Mouse (Mus musculus): Measurements from ENCODE around the gene Ddah1. TPM values are rescaled to one million over a fixed set of nuclear protein-coding genes. Genes with fewer than 3 reads are reported as not detected.

Ddah1 gene
- polyA plus RNA-seq, 1 experiment = 0.55 TPM

DNA sequence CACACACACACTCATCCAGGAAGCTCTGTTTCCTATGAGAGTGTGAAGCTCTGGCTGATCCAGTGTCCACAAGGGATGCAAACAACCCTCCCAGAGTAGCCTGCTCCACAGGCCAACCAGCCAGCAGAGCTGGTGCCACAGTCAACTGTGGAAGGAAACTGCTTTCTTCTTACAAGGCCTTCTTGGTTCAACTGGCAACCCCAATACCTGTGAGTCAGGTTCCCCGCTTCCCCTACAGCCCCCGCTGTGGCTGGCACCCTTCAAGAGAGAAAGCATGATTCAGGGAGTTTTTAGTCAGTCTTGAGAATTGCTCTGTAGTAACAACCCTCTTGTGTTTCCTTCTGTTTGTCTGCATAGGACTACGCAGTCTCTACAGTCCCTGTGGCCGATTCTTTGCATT is 94.3 kb downstream of the Ddah1 start:
- H3K4me1 ChIP-seq (ENCODE audit: control insufficient read depth, insufficient read depth, insufficient read length) = no peaks in the 10 kb centered on the region
- TF ChIP-seq CTCF (IDR thresholded peaks at IDR 0.05; ENCODE audit: extremely low read depth, insufficient read depth, insufficient read length, insufficient replicate concordance) = no peak
- TF ChIP-seq POLR2A (IDR thresholded peaks at IDR 0.05; ENCODE audit: low read depth, low read length) = no peak
- no peak overlapping the region for H3K4me3 ChIP-seq (ENCODE audit: extremely low read depth, insufficient read depth, insufficient read length)
- no peaks in the 10 kb centered on the region for H3K27me3 ChIP-seq (ENCODE audit: control insufficient read depth, insufficient read depth, low read length)
- no peaks in the 10 kb centered on the region for H3K36me3 ChIP-seq (ENCODE audit: control insufficient read depth, insufficient read depth, low read length)
- no peak for DNase-seq (ENCODE audit: low read depth in 1 of 2, low spot score in 2 of 2)
- 63% methylated on average over 4 of the region's 4 CpGs for WGBS
- no peak overlapping the region for H3K27ac ChIP-seq (ENCODE audit: insufficient read depth, low read length)

DNA sequence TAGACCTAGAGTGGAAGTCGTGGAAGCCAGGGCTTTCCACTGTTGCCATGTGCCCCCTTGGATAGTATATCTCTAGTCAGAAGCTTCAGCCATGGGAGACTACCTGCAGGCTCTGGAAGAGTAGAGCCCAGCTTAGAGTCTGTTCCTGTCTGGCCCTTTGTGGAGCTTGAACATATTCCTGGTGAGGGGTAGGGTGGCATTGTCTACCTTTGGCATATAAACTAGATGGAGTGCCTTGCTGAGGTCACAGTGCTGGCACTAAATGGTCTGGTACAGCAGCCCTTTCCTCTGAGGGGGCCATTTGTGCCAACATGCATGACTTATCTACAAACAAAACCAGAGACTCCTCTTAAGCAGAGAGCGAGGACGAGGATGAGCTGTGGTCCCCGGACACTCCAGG is 95.2 kb downstream of the Ddah1 start:
- no peak overlapping the region for H3K4me3 ChIP-seq (ENCODE audit: extremely low read depth, insufficient read depth, insufficient read length)
- TF ChIP-seq CTCF (IDR thresholded peaks at IDR 0.05; ENCODE audit: extremely low read depth, insufficient read depth, insufficient read length, insufficient replicate concordance) = no peak
- TF ChIP-seq POLR2A (IDR thresholded peaks at IDR 0.05; ENCODE audit: low read depth, low read length) = no peak
- no peak overlapping the region for H3K27ac ChIP-seq (ENCODE audit: insufficient read depth, low read length)
- no peaks in the 10 kb centered on the region for H3K36me3 ChIP-seq (ENCODE audit: control insufficient read depth, insufficient read depth, low read length)
- H3K4me1 ChIP-seq (ENCODE audit: control insufficient read depth, insufficient read depth, insufficient read length) = no peaks in the 10 kb centered on the region
- DNase-seq (ENCODE audit: low read depth in 1 of 2, low spot score in 2 of 2) = no peak
- H3K27me3 ChIP-seq (ENCODE audit: control insufficient read depth, insufficient read depth, low read length) = no peaks in the 10 kb centered on the region
- WGBS = 89% methylated on average over 4 of the region's 4 CpGs

DNA sequence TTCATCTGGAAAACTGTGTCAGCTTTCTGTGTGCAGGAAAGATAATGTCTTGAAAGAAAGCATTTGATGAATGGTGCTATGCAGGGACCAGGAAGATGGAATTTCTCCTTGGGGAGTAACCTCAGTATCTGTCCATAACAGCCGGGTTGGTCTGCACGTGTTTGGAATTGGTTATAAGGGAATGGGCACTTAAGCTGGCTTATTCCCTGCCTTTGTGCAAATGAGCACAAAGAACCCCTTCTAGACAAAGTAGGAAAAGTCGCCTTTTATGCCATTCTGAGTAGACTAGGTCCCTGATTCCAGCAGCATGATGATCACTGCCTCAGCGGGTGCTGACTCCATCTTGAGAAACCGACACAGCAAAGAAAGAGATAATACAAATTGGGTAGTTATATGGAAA is 96.0 kb downstream of the Ddah1 start:
- 79% methylated on average over 5 of the region's 5 CpGs for WGBS
- Histone ChIP-seq H3K4me3 (ENCODE audit: extremely low read depth, insufficient read depth, insufficient read length) (no peak overlapping the region), H3K36me3 (ENCODE audit: control insufficient read depth, insufficient read depth, low read length) (no peaks in the 10 kb centered on the region), H3K4me1 (ENCODE audit: control insufficient read depth, insufficient read depth, insufficient read length) (no peaks in the 10 kb centered on the region), H3K27ac (ENCODE audit: insufficient read depth, low read length) (no peak overlapping the region), H3K27me3 (ENCODE audit: control insufficient read depth, insufficient read depth, low read length) (no peaks in the 10 kb centered on the region)
- no peak for DNase-seq (ENCODE audit: low read depth in 1 of 2, low spot score in 2 of 2)
- TF ChIP-seq POLR2A (IDR thresholded peaks at IDR 0.05; ENCODE audit: low read depth, low read length) = no peak
- no peak for TF ChIP-seq CTCF (IDR thresholded peaks at IDR 0.05; ENCODE audit: extremely low read depth, insufficient read depth, insufficient read length, insufficient replicate concordance)

GRCm38 (mm10) chr3:145855299-145855698 is 96.8 kb downstream of the Ddah1 start:
- DNase-seq (ENCODE audit: low read depth in 1 of 2, low spot score in 2 of 2) = no peak
- Histone ChIP-seq H3K36me3 (ENCODE audit: control insufficient read depth, insufficient read depth, low read length) (no peaks in the 10 kb centered on the region), H3K4me1 (ENCODE audit: control insufficient read depth, insufficient read depth, insufficient read length) (no peaks in the 10 kb centered on the region), H3K4me3 (ENCODE audit: extremely low read depth, insufficient read depth, insufficient read length) (no peak overlapping the region), H3K27me3 (ENCODE audit: control insufficient read depth, insufficient read depth, low read length) (no peaks in the 10 kb centered on the region), H3K27ac (ENCODE audit: insufficient read depth, low read length) (no peak overlapping the region)
- TF ChIP-seq CTCF (IDR thresholded peaks at IDR 0.05; ENCODE audit: extremely low read depth, insufficient read depth, insufficient read length, insufficient replicate concordance) (no peak), POLR2A (IDR thresholded peaks at IDR 0.05; ENCODE audit: low read depth, low read length) (no peak)
- WGBS = 88% methylated on average over 6 of the region's 6 CpGs

DNA sequence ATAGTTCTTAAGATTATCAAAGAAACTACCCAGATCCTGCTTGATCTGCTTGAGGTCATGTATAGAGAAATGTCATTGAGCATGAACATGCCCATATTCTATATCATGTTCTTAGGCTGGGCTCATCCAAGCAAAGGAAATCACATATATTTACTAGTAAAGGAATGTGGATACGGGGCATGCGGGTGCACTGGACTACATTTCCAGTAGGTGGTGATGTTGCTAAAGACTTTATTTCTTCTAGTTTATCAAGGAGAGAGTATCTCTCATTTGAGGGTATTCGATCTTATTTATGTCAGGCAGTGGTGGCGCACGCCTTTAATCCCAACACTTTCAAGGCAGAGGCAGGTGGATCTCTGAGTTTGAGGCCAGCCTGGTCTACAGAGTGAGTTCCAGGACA is 99.9 kb downstream of the Ddah1 start:
- 88% methylated on average over 5 of the region's 5 CpGs for WGBS
- Histone ChIP-seq H3K4me3 (ENCODE audit: extremely low read depth, insufficient read depth, insufficient read length) (no peak overlapping the region), H3K27ac (ENCODE audit: insufficient read depth, low read length) (no peak overlapping the region), H3K4me1 (ENCODE audit: control insufficient read depth, insufficient read depth, insufficient read length) (no peaks in the 10 kb centered on the region), H3K36me3 (ENCODE audit: control insufficient read depth, insufficient read depth, low read length) (no peaks in the 10 kb centered on the region), H3K27me3 (ENCODE audit: control insufficient read depth, insufficient read depth, low read length) (no peaks in the 10 kb centered on the region)
- no peak for DNase-seq (ENCODE audit: low read depth in 1 of 2, low spot score in 2 of 2)
- no peak for TF ChIP-seq CTCF (IDR thresholded peaks at IDR 0.05; ENCODE audit: extremely low read depth, insufficient read depth, insufficient read length, insufficient replicate concordance)
- no peak for TF ChIP-seq POLR2A (IDR thresholded peaks at IDR 0.05; ENCODE audit: low read depth, low read length)

DNA sequence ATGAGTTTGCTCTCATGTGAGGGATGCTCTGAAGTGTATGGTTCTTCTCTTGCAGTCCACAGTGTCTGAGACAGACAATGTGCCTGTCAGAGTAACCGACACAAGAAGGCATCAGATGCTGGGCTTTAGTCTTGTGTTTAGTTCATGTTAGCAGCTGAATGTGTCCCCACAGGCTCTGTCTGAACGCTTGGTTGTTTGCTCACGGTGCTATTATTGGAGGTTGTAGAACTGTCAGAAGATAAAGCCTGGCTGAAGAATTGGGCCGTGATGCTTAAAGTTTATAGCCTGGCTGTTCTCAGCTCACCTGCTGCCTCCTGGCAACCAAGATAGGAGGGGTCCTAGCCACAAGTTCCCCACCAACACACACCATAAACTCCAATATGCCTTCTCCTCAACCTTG is 104.0 kb downstream of the Ddah1 start:
- Histone ChIP-seq H3K36me3 (ENCODE audit: control insufficient read depth, insufficient read depth, low read length) (no peaks in the 10 kb centered on the region), H3K4me1 (ENCODE audit: control insufficient read depth, insufficient read depth, insufficient read length) (no peaks in the 10 kb centered on the region), H3K4me3 (ENCODE audit: extremely low read depth, insufficient read depth, insufficient read length) (no peak overlapping the region), H3K27me3 (ENCODE audit: control insufficient read depth, insufficient read depth, low read length) (no peaks in the 10 kb centered on the region), H3K27ac (ENCODE audit: insufficient read depth, low read length) (no peak overlapping the region)
- no peak for DNase-seq (ENCODE audit: low read depth in 1 of 2, low spot score in 2 of 2)
- WGBS = 84% methylated on average over 4 of the region's 4 CpGs
- TF ChIP-seq CTCF (IDR thresholded peaks at IDR 0.05; ENCODE audit: extremely low read depth, insufficient read depth, insufficient read length, insufficient replicate concordance) = no peak
- no peak for TF ChIP-seq POLR2A (IDR thresholded peaks at IDR 0.05; ENCODE audit: low read depth, low read length)

DNA sequence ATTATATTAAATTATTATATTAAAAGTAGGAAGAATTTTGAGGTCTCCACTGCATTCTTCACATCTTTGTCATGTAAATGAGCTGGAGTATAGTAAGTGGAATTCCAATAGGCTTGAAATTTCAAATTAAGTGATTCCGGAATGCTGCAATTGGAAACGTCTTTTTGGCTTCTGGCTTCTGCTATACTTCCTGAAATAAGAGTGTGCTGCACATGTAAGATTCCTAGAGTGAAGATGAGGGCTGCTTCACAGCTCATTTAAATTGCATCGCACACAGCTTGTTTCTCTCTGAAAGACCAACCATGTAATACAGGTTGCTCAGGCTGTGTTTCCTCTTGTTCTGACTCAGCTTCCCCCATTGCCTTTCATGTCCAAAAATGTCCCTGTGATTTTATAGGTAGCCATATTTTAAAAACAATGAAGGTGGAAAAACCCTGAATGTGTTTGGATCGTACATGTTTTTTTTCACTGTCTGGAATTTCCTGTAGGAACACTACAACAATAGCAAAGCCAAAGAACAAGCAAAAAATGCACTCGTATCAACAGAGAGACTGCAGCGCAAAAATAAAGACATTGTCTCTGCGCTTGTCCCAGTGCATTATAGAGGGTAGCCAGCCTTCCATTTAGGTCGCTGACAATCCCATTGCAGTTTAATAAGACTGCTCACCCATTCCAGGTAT is 105.7 kb downstream of the Ddah1 start:
- WGBS = 69% methylated on average over 8 of the region's 8 CpGs
- Histone ChIP-seq H3K4me1 (ENCODE audit: control insufficient read depth, insufficient read depth, insufficient read length) (no peaks in the 10 kb centered on the region), H3K36me3 (ENCODE audit: control insufficient read depth, insufficient read depth, low read length) (no peaks in the 10 kb centered on the region), H3K4me3 (ENCODE audit: extremely low read depth, insufficient read depth, insufficient read length) (no peak overlapping the region), H3K27ac (ENCODE audit: insufficient read depth, low read length) (no peak overlapping the region), H3K27me3 (ENCODE audit: control insufficient read depth, insufficient read depth, low read length) (no peaks in the 10 kb centered on the region)
- no peak for DNase-seq (ENCODE audit: low read depth in 1 of 2, low spot score in 2 of 2)
- TF ChIP-seq POLR2A (IDR thresholded peaks at IDR 0.05; ENCODE audit: low read depth, low read length) (no peak), CTCF (IDR thresholded peaks at IDR 0.05; ENCODE audit: extremely low read depth, insufficient read depth, insufficient read length, insufficient replicate concordance) (no peak)

All from spleen, adult 2 months (tissue).